Mouse (Mus musculus): ENCODE results near the gene Exog.

Gene Exog

GRCm38 (mm10) chr9:119444738-119445429, at the start of gene Exog:
TSS of gene Exog (plus strand) at chr9:119444943.
- peak; percentile 99 for DNase-seq (ENCODE audit: low read depth, low spot score)

DNA sequence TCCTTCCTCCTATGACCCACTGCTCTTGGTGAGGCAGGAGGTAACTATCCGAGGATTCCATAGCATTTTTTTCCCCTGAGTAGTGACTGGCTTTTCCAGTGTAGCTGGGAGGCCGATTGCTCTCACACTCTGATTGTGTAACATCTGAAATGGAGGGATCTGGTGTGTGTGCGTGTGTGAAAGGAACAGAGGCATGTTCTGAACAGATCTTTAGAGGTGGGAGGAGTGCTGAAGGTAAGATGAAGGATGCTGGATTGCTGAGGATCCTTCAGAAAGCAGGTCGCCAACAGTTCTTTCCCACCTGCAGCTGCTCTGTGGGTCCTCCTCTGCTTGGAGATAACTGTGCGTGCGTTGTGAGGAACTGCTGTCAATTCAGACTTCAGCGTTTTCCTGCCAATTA, 43.4 kb upstream of the Exog start:
- DNase-seq (ENCODE audit: low read depth, low spot score): peak; percentile 17

GRCm38 (mm10) chr9:119401801-119402214, 42.9 kb upstream of the Exog start, which contains the start of gene Acvr2b:
TSS of gene Acvr2b (plus strand) at chr9:119402118.
- peak; percentile 98 for DNase-seq (ENCODE audit: low read depth, low spot score)

DNA sequence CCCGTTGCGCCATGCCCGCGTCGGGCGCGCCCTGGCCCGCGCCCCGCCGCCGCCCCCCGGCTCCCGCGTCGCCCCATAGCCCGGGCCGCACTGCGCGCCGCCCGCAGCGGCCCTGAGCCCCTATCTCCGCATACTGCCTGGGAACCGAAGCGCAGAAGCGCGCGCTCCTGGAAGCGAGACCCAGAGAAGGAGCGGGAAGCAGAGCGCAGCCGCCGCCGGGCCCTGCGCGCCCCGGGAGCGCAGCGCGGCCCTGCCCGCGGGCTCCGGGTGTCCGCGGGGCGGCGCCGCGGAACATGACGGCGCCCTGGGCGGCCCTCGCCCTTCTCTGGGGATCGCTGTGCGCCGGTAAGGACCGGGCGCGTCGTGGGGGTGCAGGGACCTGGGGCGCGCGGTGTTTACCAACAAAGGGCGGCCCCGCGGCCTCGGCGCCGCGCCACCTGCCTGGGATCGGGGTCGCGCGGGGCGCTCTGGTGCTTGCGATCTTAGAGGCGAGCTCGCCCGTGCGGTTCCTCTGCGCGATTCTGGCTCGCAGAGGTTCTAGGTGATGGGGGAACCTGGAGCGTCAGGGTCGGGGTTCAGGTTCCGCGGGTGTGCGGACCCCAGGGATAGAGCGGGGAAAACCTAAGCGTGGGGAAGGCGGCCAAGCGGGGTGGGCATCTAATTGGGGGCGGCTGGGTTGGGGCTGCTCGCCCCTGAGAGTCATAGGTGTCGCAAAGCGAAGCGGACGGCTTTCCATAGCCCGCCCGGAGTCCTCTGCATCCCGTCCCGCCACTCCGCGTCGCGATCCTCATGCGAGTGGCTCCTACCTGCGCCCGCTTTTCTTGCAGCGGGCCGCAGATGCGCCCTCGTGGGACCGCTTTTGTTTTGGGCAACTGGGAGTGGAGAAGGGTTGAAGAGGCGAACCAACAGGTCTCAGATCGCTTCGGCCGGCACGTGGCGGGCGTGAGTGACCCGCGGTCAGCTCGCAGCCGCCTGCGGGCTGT, 42.2 kb upstream of the Exog start:
- DNase-seq (ENCODE audit: low read depth, low spot score): peak; percentile 61

- peak; percentile 84 for DNase-seq (ENCODE audit: low read depth, low spot score)
Observed at GRCm38 (mm10) chr9:119403236-119403641, 41.5 kb upstream of the Exog start.

DNA sequence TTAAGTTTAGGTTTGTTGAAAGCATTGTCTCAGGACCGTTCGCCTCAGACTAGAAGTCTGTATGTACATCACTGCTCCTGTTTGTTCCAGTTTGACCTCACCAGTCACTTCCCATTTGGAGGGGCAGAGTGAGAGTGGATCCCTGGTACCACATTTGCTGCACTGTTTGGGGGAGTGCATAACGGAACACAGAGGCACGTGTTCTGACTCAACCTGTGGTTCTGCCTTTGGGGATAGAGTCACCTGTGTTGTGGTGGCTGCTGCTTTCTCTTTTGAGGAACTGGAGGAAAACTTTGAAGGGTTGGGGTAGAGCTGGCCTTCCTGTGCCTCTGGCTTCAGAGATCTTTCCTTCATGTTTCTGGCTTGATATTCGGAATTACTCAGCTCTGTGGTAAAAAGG, 40.7 kb upstream of the Exog start:
- no peak for DNase-seq (ENCODE audit: low read depth, low spot score)

- no peak for DNase-seq (ENCODE audit: low read depth, low spot score)
Observed at GRCm38 (mm10) chr9:119407884-119408283, 36.9 kb upstream of the Exog start.

GRCm38 (mm10) chr9:119408898-119409664, 35.7 kb upstream of the Exog start:
- DNase-seq (ENCODE audit: low read depth, low spot score): no peak

- DNase-seq (ENCODE audit: low read depth, low spot score): no peak
Observed at GRCm38 (mm10) chr9:119409864-119410263, 34.9 kb upstream of the Exog start.

DNA sequence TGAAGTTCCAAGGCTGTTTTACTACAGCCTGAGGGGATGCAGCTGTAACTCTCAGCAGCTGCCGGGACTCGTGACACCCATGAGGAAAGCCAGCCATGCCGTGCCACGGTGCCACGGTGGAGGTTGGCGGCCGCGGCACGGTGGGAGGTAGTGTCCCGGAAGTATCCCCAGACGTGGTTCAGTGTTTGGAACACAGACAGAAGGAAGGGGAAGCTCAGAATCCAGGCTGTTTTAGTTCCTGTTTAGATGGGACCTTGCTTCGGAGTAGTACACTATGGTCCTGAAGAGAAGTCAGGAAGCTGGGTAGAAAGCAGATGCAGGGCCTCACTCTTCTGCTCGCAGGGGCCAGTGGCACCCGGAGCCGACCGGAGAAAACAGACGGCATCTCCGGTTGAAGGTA, 26.7 kb upstream of the Exog start:
- DNase-seq (ENCODE audit: low read depth, low spot score): no peak

DNA sequence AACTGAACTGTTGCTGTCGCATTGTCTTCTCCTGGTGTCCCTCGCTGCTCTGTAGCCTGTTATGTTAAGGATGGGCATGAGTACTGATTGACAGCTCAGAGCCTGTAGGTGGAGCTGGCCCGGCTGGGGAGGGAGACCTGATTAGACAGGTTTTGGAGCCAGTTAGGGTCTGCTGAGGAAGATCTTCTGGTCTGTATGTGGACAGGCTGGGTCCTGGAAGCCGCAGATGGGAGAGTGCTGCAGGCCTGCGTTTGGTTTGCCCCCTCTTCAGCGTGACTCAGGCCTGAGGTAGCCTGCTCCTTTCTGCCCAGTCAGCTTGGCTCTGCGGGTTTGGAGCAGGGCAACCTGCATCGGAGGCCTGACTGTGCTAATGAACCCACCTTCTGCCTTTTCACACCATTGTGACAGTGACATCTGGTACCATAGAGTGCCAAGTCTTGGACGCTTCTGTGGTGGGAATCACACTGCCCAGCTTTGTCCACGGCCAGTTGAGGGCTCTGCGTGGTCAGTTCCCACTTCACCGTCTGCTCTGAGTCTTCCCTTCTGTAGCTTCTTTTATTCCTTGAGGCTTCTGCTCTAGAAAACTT, 24.8 kb upstream of the Exog start:
- no peak for DNase-seq (ENCODE audit: low read depth, low spot score)

DNA sequence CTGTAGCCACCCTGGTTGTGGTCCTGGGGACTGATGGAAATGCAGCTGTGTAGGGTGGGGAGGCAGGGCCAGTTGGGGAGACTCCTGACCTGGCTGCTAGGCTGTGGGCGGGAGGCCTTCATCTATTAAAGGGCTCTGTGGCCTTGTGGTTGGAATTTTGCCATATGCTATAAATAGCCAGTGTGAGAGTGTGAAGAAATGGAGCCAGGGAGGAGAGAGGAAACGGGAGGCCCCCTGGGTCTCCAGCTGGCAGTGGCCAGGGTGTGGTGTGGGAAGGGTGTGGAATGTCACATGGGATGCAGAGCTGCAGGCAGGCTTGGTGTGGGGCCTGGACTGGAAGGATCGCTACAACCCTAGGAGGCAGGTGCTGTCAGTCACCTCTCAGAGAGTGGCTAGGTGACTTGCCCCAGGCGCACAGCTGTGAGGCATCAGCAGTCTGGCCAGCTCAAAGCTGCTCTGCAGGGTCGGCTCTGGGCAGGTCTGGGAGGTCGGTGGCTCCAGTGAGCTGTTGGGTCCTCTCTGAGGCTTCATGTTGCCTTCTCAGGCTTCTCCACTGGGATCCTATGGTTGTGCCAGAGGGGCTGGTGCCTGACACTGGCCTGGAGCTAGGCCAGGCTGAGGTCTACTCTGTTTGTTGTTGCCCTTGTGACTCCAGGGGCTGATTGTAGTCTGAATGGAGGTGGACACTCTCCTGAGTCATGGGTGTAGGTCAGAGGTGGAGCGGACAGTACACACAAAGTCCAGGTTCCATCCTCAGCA, 19.3 kb upstream of the Exog start:
- DNase-seq (ENCODE audit: low read depth, low spot score): peak; percentile 48

GRCm38 (mm10) chr9:119425976-119426415, 18.7 kb upstream of the Exog start:
- DNase-seq (ENCODE audit: low read depth, low spot score): no peak

GRCm38 (mm10) chr9:119426483-119426882, 18.3 kb upstream of the Exog start:
- no peak for DNase-seq (ENCODE audit: low read depth, low spot score)

DNA sequence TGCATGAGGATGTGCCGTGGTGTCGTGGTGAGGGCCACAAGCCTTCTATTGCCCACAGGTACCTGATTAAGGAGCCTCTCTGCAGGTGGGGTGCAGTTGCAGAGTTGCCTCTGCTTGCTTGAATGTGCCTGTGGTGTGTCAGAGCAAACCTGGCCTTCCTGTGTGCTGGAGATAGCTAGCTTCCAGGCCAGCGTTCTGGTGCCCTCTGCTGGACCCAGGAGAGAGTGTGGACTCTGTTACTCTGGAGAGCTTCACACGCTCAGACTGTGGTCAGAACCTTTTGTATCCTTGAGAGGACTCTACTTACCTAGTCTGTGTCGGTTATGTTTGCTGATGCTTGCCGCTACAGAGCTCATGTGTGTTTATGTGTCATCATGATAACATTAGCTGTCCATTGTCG, 14.4 kb upstream of the Exog start:
- peak; percentile 78 for DNase-seq (ENCODE audit: low read depth, low spot score)

- DNase-seq (ENCODE audit: low read depth, low spot score): no peak
Observed at GRCm38 (mm10) chr9:119435855-119436254, 8.9 kb upstream of the Exog start.

DNA sequence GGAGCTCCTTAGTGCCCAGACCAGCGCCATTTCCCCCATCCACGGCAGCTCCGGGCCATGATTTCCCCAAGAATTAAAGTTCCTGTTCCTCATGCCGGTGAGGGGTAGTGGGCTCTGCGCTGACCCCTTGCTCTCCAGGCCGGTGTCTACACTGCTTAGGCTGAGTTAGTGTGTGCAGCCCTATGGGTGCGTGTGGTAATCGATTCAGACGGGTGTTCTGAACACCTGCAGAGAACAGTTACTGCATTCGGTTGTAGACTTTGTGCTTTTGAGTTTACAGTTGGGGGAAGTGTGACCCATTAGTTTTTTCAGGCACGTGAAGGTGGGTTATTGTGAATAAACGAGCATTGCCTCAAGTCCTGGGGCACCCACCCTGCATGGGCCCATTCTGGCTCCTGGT, 6.7 kb upstream of the Exog start:
- DNase-seq (ENCODE audit: low read depth, low spot score): no peak

- DNase-seq (ENCODE audit: low read depth, low spot score): no peak
Observed at GRCm38 (mm10) chr9:119438498-119439000, 6.2 kb upstream of the Exog start.

DNA sequence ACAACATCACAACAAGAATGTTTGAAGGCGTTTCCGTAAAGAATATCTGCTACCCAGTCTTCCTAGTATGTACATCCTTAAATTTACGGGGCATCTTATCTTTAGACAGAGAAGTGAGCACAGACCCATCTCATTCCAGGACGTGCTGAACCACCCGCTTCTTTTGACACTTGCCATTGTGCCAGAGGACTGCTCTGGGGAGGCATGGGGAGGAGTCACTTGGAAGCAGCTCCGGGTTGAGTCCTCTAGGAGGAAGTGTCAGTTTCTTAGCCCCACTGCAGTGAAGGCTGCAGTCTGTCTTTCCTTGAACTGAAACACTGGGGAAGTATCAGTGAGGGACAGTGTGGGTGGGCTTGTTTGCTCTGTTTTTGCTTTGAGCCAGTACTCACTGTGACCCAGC, 994 bp downstream of the Exog start:
- no peak for DNase-seq (ENCODE audit: low read depth, low spot score)

- DNase-seq (ENCODE audit: low read depth, low spot score): no peak
Observed at GRCm38 (mm10) chr9:119455967-119456366, 11.2 kb downstream of the Exog start.

Measured in mesoderm, embryonic 11.5 days (tissue).